Mouse (Mus musculus) left cerebral cortex, adult 9 months (tissue): ENCODE measurements around the gene Tox2.

Experiments used
- DNase-seq, 2 experiments: peaks; one replicate each; pipeline ENCODE4 v3.0.0; 2022; ENCODE audit warnings: low spot score in 2 of 2

Tox2 gene

GRCm38 (mm10) chr2:163254228-163254627, 51.3 kb downstream of the Tox2 start:
- DNase-seq: no peak

- no peak for DNase-seq
Measured at GRCm38 (mm10) chr2:163256765-163257164, 53.8 kb downstream of the Tox2 start.

- no peak for DNase-seq
Measured at GRCm38 (mm10) chr2:163261362-163262054, 58.6 kb downstream of the Tox2 start.

GRCm38 (mm10) chr2:163262055-163262420, 59.1 kb downstream of the Tox2 start:
- DNase-seq: no peak

GRCm38 (mm10) chr2:163267097-163267496, 64.2 kb downstream of the Tox2 start:
- DNase-seq: no peak

GRCm38 (mm10) chr2:163271581-163272492, 68.9 kb downstream of the Tox2 start:
- no peak for DNase-seq

GRCm38 (mm10) chr2:163273815-163274214, 70.9 kb downstream of the Tox2 start:
- no peak for DNase-seq

- DNase-seq: no peak
Measured at GRCm38 (mm10) chr2:163275986-163276385, 73.1 kb downstream of the Tox2 start.

- DNase-seq: no peak
Measured at GRCm38 (mm10) chr2:163277979-163278378, 75.1 kb downstream of the Tox2 start.

GRCm38 (mm10) chr2:163280636-163281322, 77.9 kb downstream of the Tox2 start:
- no peak for DNase-seq

GRCm38 (mm10) chr2:163284856-163285255, 81.9 kb downstream of the Tox2 start:
- no peak for DNase-seq

GRCm38 (mm10) chr2:163285335-163285734, 82.4 kb downstream of the Tox2 start:
- DNase-seq: no peak

- DNase-seq: no peak
Measured at GRCm38 (mm10) chr2:163285762-163286161, 82.8 kb downstream of the Tox2 start.

GRCm38 (mm10) chr2:163288881-163289379, 86.0 kb downstream of the Tox2 start:
- DNase-seq: no peak

- no peak for DNase-seq
Measured at GRCm38 (mm10) chr2:163296999-163297630, 94.2 kb downstream of the Tox2 start.

- no peak for DNase-seq
Measured at GRCm38 (mm10) chr2:163300069-163301060, 97.4 kb downstream of the Tox2 start.

GRCm38 (mm10) chr2:163301641-163302040, 98.7 kb downstream of the Tox2 start:
- DNase-seq: no peak

- peak in 1 of 2 experiments; percentile 19 for DNase-seq
Measured at GRCm38 (mm10) chr2:163303037-163303436, 100.1 kb downstream of the Tox2 start.

- DNase-seq: peak in 1 of 2 experiments; percentile 64
Measured at GRCm38 (mm10) chr2:163309376-163309775, 106.5 kb downstream of the Tox2 start.

- DNase-seq: no peak
Measured at GRCm38 (mm10) chr2:163310163-163310688, 107.3 kb downstream of the Tox2 start.
